Mouse (Mus musculus) embryonic facial prominence, embryonic 15.5 days (tissue): ENCODE data around the gene Oxa1l. TPM values are rescaled to one million over a fixed set of nuclear protein-coding genes. Genes with fewer than 3 reads are reported as not detected.

Experiments used
- ATAC-seq: fragments of 200-750 bp; cut with Nextera tagmentation; 2 replicates; pipeline ENCODE4 v1.8.0; 2017; ENCODE audit warnings: low read depth, moderate TSS enrichment; ENCODE audit not compliant: insufficient number of reproducible peaks, low FRiP score, low TSS enrichment
- H3K27ac ChIP-seq: fragments of 300-500 bp; sonication (generic); replicated peaks from 2 replicates; pipeline ENCODE4 v1.5.1; 2015; ENCODE audit warnings: mild to moderate bottlenecking, inconsistent platforms
- H3K27me3 ChIP-seq: fragments of 300-500 bp; sonication (generic); 2 replicates; pipeline ENCODE4 v1.6.1; 2015; ENCODE audit warnings: inconsistent platforms
- H3K36me3 ChIP-seq: fragments of 300-500 bp; sonication (generic); 2 replicates; pipeline ENCODE4 v1.6.1; 2015; ENCODE audit warnings: mild to moderate bottlenecking, inconsistent platforms
- H3K4me1 ChIP-seq: fragments of 300-500 bp; sonication (generic); 2 replicates; pipeline ENCODE4 v1.6.1; 2015; ENCODE audit warnings: inconsistent platforms
- H3K4me2 ChIP-seq: fragments of 300-500 bp; sonication (generic); replicated peaks from 2 replicates; pipeline ENCODE4 v1.6.1; 2015; ENCODE audit warnings: mild to moderate bottlenecking, inconsistent platforms
- H3K4me3 ChIP-seq: fragments of 300-500 bp; sonication (generic); replicated peaks from 2 replicates; pipeline ENCODE4 v1.5.1; 2015; ENCODE audit warnings: mild to moderate bottlenecking, inconsistent platforms
- H3K9ac ChIP-seq: fragments of 300-500 bp; sonication (generic); 2 replicates; pipeline ENCODE4 v1.6.1; 2015; ENCODE audit warnings: inconsistent platforms
- H3K9me3 ChIP-seq: fragments of 300-500 bp; sonication (generic); replicated peaks from 2 replicates; pipeline ENCODE4 v1.6.1; 2016; ENCODE audit warnings: inconsistent platforms
- WGBS: fragments of 180-500 bp; shearing (Covaris S2); methylation state at CpG from one replicate; pipeline ENCODE4 v1.1.7; 2015; 5-methylcytosine and 5-hydroxymethylcytosine counted together
- polyA plus RNA-seq: library from polyadenylated mRNA; unstranded; fragments of >200 nt; fragmentation: Nextera tagmentation; extraction: Ambion mirVana; gene quantifications from 2 replicates; pipeline ENCODE4 v1.2.1, GENCODE M21; 2015

The Oxa1l gene
- polyA plus RNA-seq, result 39.1 and 44.4 TPM in 2 replicates

DNA sequence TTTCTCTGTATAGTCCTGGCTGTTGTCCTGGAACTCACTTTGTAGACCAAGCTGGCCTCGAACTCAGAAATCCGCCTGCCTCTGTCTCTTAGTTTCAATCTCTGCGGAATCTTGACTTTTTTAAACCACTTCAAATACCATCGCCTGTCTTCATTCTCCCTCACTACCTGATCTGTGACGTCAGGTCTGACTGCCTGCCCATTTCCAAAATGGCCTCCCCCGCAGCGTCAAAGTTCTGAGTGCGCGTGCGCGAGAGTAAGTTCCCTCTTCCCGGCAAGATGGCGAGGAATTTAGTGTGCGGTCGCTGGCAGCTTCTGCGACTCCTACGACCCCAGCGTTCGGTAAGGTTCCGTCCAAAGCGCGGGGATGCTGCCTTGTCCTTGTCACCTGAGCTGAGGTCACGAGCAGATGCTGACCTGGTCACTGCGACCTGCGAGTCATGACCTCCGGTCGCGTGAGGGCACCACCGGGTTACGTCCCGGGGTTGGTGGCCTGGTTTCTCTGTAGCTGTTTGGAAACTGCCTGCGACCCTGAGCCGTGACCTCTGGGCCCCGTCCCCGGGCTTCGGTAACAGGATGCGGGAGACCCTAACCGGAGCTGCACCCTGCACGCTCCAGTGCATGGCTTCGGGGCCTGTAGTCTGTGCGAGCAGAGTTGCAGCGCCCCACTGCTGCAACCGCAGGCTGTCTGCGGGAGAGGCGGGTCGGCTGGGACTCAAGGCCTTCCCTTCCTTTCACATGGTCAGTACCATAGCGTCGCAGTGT, at the start of gene Oxa1l:
Gene Oxa1l (plus strand): TSS at position 258 of the 764 bp plus-strand sequence.
- WGBS, result under 1% methylated on average over 48 of the region's 48 CpGs
- peak; percentile 88 for ATAC-seq
- Histone ChIP-seq H3K4me3 (peak within 1 kb of the TSS; percentile 96), H3K4me1 (peaks cover 10% of the 10 kb centered on the region), H3K27me3 (no peaks in the 10 kb centered on the region), H3K36me3 (peaks cover 28% of the 10 kb centered on the region), H3K9me3 (no peaks in the 10 kb centered on the region), H3K9ac (peak within 1 kb of the TSS; percentile 90), H3K27ac (peak within 1 kb of the TSS; percentile 78), H3K4me2 (peak within 1 kb of the TSS; percentile 57)

DNA sequence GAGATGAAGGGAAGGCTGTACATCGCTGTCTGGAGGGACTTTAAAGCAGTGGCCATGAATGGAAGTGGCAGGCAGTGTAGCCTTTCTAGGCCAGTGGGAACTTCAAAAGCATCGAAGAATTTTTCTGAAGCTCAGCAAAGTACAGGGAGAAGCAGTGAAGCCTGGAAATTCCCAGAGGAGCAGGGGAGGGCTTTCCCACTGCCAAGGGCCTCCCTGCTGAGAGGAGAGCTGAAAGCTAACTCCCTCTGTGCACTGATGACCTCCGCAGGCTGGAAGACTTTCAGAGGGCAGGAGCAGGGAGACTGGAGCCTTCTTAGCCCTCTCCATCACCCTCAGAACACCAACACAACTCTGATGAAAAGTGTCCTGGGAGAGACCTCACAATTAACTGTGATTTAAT, 48.9 kb upstream of the Oxa1l start:
- Histone ChIP-seq H3K4me1 (no peaks in the 10 kb centered on the region), H3K36me3 (no peaks in the 10 kb centered on the region), H3K4me2 (no peak overlapping the region), H3K9ac (no peak overlapping the region), H3K9me3 (no peaks in the 10 kb centered on the region), H3K4me3 (no peak overlapping the region), H3K27me3 (no peaks in the 10 kb centered on the region), H3K27ac (no peak overlapping the region)
- WGBS, result 24% methylated on average over 3 of the region's 3 CpGs
- no peak for ATAC-seq

DNA sequence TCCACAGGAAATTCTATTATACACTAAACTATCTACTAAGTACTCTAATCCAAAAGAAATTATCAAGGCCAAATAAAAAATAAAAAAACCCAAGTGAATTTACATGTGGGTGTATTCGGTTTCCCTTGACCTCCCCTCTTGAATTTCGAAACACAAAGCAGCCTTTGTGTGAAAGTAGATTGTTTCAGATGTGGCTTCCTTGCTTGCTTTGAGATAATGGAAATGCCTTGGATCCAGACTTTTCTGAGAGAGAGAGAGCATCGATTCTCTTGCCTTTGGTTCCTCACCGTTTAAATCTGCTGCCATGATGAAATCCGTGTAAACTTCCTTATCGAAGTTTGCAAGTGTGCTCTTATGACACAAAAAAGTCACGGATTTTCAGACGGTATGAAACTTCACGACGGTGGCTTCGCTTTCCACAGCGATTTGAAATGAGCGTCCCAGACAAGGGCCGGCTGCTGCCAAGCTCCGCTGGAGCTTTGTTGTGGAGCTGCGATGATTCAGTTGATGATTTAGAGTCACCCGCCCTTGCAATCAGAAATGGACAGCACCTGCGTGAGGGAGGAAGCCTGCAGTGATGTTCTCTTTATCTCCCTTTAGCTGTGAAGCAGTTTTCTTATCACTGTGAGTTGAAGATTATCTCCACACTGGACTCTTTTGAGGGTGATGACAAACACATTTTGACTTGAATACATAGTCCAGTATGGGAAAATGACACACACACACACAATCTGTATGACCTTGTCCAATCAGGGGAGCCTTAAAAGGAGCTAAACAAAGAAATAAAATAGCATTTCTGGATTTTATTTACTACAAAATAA, 38.9 kb upstream of the Oxa1l start:
- H3K4me2 ChIP-seq, result no peak overlapping the region
- H3K4me3 ChIP-seq, result no peak overlapping the region
- no peaks in the 10 kb centered on the region for H3K36me3 ChIP-seq
- no peaks in the 10 kb centered on the region for H3K4me1 ChIP-seq
- 67% methylated on average over 18 of the region's 18 CpGs for WGBS
- H3K9me3 ChIP-seq, result no peaks in the 10 kb centered on the region
- no peak for ATAC-seq
- no peak overlapping the region for H3K27ac ChIP-seq
- H3K27me3 ChIP-seq, result no peaks in the 10 kb centered on the region
- H3K9ac ChIP-seq, result no peak overlapping the region

DNA sequence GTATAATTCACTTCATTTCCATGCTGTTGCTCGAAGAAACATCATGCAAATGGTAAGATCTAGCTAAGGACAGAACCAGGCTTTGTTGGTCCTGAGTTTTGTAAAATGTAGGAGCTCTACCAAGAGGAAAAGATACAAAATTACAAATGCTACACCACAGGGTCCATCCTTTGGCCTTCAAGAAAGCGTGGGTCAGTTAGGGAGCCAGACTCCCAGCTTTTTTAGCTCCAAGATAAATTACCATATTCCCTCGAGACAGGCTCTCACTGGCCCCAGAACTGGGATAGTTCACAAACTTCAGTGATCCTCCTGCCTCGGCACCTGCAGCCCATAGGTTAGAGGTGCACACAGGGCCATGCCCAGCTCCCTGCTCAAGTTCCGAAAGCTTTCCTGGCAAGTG, 36.1 kb upstream of the Oxa1l start:
- no peak overlapping the region for H3K4me3 ChIP-seq
- no peak overlapping the region for H3K9ac ChIP-seq
- H3K36me3 ChIP-seq, result no peaks in the 10 kb centered on the region
- no peaks in the 10 kb centered on the region for H3K4me1 ChIP-seq
- no peak overlapping the region for H3K4me2 ChIP-seq
- no peaks in the 10 kb centered on the region for H3K9me3 ChIP-seq
- H3K27me3 ChIP-seq, result no peaks in the 10 kb centered on the region
- no peak overlapping the region for H3K27ac ChIP-seq
- 75% methylated on average over 5 of the region's 5 CpGs for WGBS
- ATAC-seq, result no peak

DNA sequence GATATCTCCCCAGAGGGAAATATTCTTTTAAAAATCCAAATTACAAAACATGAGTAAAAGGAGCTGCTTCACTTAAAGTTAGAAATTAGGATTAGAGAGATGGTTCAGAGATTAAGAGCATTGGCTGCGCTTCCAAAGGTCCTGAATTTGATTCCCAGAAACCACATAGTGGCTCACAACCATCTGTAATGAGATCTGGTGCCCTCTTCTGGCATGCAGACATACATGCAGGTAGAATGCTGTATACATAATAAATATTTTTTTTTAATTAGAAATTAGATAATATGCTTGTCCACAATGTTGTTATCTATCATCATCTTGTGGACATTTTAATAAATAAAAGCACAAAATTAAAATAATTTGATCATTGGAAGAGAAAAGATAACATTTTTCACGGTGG, 32.1 kb upstream of the Oxa1l start:
- Histone ChIP-seq H3K27me3 (no peaks in the 10 kb centered on the region), H3K36me3 (no peaks in the 10 kb centered on the region), H3K4me2 (no peak overlapping the region), H3K9ac (no peak overlapping the region), H3K4me1 (no peaks in the 10 kb centered on the region), H3K4me3 (no peak overlapping the region), H3K9me3 (no peaks in the 10 kb centered on the region), H3K27ac (no peak overlapping the region)
- 76% methylated on average over 2 of the region's 2 CpGs for WGBS
- ATAC-seq, result no peak

DNA sequence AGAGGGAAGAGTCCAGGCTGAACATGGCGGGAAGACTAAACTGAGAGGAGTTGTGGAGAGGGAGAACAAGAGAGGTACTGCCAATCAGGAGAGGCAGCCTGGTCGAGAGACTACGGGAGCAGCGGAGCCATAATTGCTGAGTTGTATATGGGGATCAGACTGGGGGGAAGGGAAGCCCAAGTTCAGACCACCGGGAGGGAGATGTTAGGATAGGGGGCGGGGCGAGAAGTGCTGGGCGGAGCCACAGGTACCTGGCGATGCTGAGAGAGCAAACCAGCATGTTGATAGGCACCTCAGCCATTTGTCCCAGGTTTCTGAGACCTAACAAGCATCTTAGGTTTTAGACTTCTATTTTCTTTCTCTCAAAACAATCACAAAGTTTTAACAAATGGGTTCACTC, 31.4 kb upstream of the Oxa1l start:
- H3K27me3 ChIP-seq, result no peaks in the 10 kb centered on the region
- H3K9me3 ChIP-seq, result no peaks in the 10 kb centered on the region
- H3K4me1 ChIP-seq, result no peaks in the 10 kb centered on the region
- no peak overlapping the region for H3K27ac ChIP-seq
- H3K9ac ChIP-seq, result no peak overlapping the region
- ATAC-seq, result no peak
- H3K36me3 ChIP-seq, result no peaks in the 10 kb centered on the region
- no peak overlapping the region for H3K4me2 ChIP-seq
- no peak overlapping the region for H3K4me3 ChIP-seq
- 43% methylated on average over 9 of the region's 9 CpGs for WGBS

DNA sequence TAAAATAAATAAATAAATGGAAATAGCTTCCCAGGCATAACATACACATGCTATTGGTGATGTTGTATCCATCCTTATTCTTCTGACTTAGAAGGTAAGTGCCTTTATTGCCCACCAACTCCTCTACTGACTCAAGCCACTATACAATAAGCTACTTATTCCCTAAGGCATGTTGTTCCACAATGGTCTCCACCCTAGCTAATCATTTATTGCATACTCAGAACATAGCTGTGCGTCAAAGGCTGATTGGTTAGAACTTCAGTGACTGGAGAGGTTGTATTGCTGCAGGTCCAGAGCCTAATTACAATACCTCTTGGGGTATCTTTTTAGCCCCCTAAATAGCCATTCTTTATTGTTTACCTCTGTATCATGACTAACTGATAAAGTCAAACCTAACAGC, 29.5 kb upstream of the Oxa1l start:
- H3K9ac ChIP-seq, result no peak overlapping the region
- H3K4me1 ChIP-seq, result no peaks in the 10 kb centered on the region
- 80% methylated on average over 1 of the region's 1 CpGs for WGBS
- no peaks in the 10 kb centered on the region for H3K9me3 ChIP-seq
- ATAC-seq, result no peak
- H3K27ac ChIP-seq, result no peak overlapping the region
- no peaks in the 10 kb centered on the region for H3K27me3 ChIP-seq
- no peak overlapping the region for H3K4me2 ChIP-seq
- no peak overlapping the region for H3K4me3 ChIP-seq
- H3K36me3 ChIP-seq, result no peaks in the 10 kb centered on the region

DNA sequence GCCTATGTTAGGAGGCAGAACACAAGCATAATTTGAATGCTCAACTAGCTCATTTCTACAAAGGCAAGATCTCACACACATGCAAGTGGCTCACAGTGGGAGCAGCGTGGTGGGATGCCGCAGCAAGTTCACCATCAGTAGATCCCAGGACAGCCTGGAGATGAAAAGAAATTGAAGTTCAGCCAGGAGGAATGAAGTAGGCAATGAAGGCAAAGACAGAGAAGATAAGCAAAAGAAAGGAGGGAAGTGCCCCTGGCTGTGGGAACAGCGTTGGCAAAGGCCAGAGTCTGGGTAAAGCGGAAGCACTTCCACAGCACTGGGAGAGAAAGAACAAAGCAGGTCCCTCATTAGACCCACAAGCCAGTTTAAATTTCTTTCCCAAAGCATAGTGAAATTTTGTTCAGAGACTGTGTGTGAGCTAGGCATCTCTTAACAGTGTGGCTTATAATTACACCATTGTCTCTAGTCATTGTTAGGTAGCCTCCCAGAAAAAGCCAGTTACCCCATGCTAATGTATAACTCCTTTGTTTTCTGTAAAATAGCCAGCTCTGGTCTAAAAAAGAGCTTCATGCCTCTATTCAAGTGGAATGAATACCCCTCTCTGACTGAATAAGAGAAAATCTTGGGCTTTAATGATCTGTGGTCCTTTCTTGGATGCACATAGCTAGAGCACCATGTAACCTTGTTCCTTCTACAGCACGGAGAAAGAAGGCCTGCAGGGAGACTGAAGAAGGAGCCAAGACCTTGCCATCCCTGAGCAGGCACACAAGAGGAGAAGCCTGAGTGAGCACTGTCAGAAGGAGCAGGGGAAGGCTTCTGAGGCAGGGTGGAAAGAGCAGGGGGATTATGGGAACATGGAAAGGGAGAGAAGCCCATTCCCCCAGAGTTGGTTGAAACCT, 28.2 kb upstream of the Oxa1l start:
- WGBS, result 56% methylated on average over 5 of the region's 5 CpGs
- Histone ChIP-seq H3K9me3 (no peaks in the 10 kb centered on the region), H3K36me3 (no peaks in the 10 kb centered on the region), H3K27ac (no peak overlapping the region), H3K4me3 (no peak overlapping the region), H3K4me2 (no peak overlapping the region), H3K27me3 (no peaks in the 10 kb centered on the region), H3K4me1 (no peaks in the 10 kb centered on the region), H3K9ac (no peak overlapping the region)
- ATAC-seq, result no peak

DNA sequence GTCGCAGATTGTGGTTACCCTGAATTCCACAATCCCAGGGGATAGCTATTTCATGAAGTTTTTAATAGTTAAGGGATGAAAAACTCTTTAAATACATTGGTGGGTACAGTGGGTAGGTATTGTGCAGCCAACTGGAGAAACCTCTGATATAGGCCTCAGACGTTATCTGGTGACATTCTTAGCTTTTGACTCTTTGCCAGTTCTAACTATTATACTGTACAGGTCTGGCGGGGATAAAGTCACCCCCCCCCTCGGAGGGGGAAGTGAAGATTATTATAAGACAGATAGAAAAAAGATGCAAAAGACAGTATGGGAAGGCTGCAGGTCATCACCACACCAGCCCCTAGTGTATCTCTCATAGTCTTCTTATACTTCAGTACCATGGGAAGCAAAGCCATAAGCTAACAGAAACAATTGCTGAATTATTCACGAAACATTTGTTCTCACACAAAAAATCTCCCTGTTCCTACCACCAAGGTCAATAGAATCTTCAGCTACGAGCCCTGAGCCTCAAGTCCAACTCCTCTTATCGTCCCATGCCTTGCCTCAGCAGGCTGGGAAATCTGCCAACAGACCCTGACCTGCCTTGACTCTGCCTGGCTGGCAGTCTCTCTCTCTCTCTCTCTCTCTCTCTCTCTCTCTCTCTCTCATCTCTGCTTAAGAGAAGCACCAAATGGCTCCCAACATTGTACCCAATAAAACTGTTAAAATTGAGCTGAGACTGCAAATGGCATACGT, 27.0 kb upstream of the Oxa1l start:
- no peak overlapping the region for H3K4me3 ChIP-seq
- H3K9ac ChIP-seq, result no peak overlapping the region
- H3K4me2 ChIP-seq, result no peak overlapping the region
- no peaks in the 10 kb centered on the region for H3K36me3 ChIP-seq
- no peaks in the 10 kb centered on the region for H3K27me3 ChIP-seq
- 68% methylated on average over 8 of the region's 8 CpGs for WGBS
- H3K4me1 ChIP-seq, result no peaks in the 10 kb centered on the region
- no peak for ATAC-seq
- H3K27ac ChIP-seq, result no peak overlapping the region
- H3K9me3 ChIP-seq, result no peaks in the 10 kb centered on the region

DNA sequence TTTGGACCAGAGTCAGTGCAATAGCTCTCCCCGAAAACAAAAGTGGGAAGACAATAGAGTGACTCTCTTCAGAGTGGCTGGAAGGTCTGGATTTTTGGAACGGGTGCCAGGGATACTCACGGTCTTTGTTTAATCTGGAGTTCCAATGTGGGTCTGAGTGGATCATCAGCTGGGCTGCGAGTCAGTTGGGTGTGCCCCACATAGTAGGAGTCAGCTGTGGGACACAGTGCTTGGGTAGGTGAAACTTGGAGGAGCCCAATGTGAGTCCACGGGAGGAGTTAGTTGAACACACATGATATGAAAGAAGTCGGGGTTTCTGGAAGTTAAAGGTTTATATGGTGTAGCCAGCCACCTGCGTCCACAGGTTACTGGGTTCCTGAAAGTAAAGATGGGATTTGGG, 19.8 kb upstream of the Oxa1l start:
- 62% methylated on average over 7 of the region's 7 CpGs for WGBS
- Histone ChIP-seq H3K9me3 (no peaks in the 10 kb centered on the region), H3K4me2 (no peak overlapping the region), H3K27ac (no peak overlapping the region), H3K9ac (no peak overlapping the region), H3K36me3 (no peaks in the 10 kb centered on the region), H3K4me1 (no peaks in the 10 kb centered on the region), H3K27me3 (no peaks in the 10 kb centered on the region), H3K4me3 (no peak overlapping the region)
- ATAC-seq, result no peak
